Mouse (Mus musculus): Measurements from ENCODE around the gene Dnajb2.

DNA sequence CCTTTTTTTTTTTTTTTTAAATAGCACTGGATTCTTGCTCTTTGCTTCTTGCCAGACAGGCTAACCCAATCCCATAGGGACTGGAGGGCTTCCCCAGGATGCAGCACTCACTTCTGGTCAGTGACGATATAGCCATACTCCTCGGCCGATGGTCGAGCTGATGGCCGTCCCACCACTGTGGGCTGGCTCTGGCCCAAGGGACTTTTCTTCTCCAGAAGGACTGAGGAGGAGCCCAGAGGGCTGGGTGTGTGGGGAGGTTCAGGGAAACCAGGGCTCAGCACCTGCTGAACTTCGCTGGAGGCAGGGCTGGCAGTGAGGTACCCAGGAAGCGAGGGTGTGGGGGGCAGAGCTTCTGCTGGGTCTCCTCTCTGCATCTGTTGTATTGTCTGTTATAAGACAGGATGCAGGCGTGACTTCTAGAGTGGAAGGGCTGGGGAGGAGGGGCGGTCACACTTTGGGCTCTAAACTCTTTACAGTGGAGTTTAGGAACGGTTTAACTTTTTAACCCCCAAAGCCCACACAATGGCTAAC lies 19.4 kb downstream of the Dnajb2 start:
- TF ChIP-seq POLR2A (IDR thresholded peaks at IDR 0.05; ENCODE audit: low read depth, low read length) (no peak), CTCF (IDR thresholded peaks at IDR 0.05; ENCODE audit: extremely low read depth, insufficient read depth, insufficient read length, insufficient replicate concordance) (no peak)
